Mouse (Mus musculus) central nervous system, embryonic 18 days (tissue): ENCODE results near the gene Gm266. TPM values are rescaled to one million over a fixed set of nuclear protein-coding genes. Genes with fewer than 3 reads are reported as not detected.

Source experiments
- polyA plus RNA-seq: library from polyadenylated mRNA; depleted of rRNA; stranded (reverse); fragments of >200 nt; gene quantifications from 2 replicates; pipeline ENCODE4 v1.2.3, GENCODE M21; 2012; rRNA removed

The Gm266 gene
- 5.5 and 7.1 TPM in 2 replicates for polyA plus RNA-seq

GRCm38 (mm10) chr12:111485652-111486306, at the start of gene Gm266:
Gene Gm266 (minus strand): TSS chr12:111485823.

GRCm38 (mm10) chr12:111442309-111443010, 43.2 kb downstream of the Gm266 start, which contains the start of gene Tnfaip2:
Gene Tnfaip2 (plus strand): TSS chr12:111442469.

Other genes with a start within 250 kb of the Gm266 start
- 22.7 and 24.3 TPM in 2 replicates for gene Amn, start 214.7 kb downstream of the Gm266 start, polyA plus RNA-seq
- 180 and 191 TPM in 2 replicates for gene Cdc42bpb, start 108.1 kb downstream of the Gm266 start, polyA plus RNA-seq
- 4.3 and 5.1 TPM in 2 replicates for gene Lbhd2, start 79.0 kb downstream of the Gm266 start, polyA plus RNA-seq
- 2.3 and 4.3 TPM in 2 replicates for gene Exoc3l4, start 68.8 kb downstream of the Gm266 start, polyA plus RNA-seq
- 0.78 and 2.2 TPM in 2 replicates for gene Tnfaip2, start 43.4 kb downstream of the Gm266 start, polyA plus RNA-seq
- gene Eif5, start 52.2 kb upstream of the Gm266 start, polyA plus RNA-seq, result 142 and 145 TPM in 2 replicates
- 103 and 107 TPM in 2 replicates for gene Mark3, start 88.7 kb upstream of the Gm266 start, polyA plus RNA-seq
- 1,210 and 1,244 TPM in 2 replicates for gene Ckb, start 186.5 kb upstream of the Gm266 start, polyA plus RNA-seq
- gene Trmt61a, start 192.3 kb upstream of the Gm266 start, polyA plus RNA-seq, result 21.9 and 25.1 TPM in 2 replicates
- 42.6 and 43.2 TPM in 2 replicates for gene Bag5, start 227.4 kb upstream of the Gm266 start, polyA plus RNA-seq
- 37.4 and 37.7 TPM in 2 replicates for gene Apopt1, start 227.4 kb upstream of the Gm266 start, polyA plus RNA-seq